Mouse (Mus musculus): ENCODE data around the gene Lgr4.

GRCm38 (mm10) chr2:109955060-109955459, 37.6 kb downstream of the Lgr4 start:
- TF ChIP-seq POLR2A (IDR thresholded peaks at IDR 0.05; ENCODE audit: borderline replicate concordance, insufficient read depth, low read length) (no peak), CTCF (IDR thresholded peaks at IDR 0.05; ENCODE audit: borderline replicate concordance, insufficient read depth, low read depth, low read length) (no peak)

Data from cerebellum, adult 2 months (tissue).